Comparison of ENCODE assay signal across 9 mouse cellular contexts in the genomic region with DNA sequence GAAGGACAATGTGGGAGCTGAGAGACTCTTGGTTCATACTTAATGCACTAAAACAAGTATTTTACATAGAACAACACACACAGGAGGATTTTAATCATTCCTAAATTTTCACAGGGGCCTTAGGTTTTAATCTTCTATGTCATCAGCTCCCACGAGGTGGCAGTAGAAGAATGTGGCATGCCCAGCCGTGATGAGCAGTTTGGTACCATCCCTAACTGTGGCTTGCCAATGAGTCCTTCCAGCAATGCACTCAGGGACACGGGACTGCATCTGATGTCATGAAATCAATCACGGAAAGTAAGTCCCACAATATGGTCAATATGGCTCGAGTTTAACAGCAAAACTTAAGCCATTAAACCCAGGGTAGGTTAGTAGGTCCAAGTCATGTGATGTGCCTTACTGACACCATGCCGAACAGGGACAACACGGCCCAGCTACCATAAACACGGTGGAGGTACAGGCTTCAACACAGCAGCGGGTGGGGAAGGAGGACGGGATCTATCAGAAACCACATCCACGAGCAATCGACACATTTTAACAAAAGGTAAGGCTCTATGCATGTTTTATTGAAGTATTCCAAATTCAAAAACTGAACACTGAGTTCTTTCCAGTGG.
A peak's percentile ranks its signal among the peaks of the same experiment; 100 is the strongest.
DNase-seq lines count a peak whose midpoint lies in the region; ATAC-seq lines count a peak whose summit lies in the region.
"Had no signal": no experiment of that assay in that cellular context is flagged by ENCODE, and none has a peak within 500 bp of the region (broad histone marks: within the 10 kb centered on the region; RNA-seq: fewer than 3 reads in every experiment).

No protein-coding gene starts in this region.

- DNase-seq in urinary bladder, postnatal 36 days (ENCODE audit: low spot score in 2 of 2): peak; percentile 23 to 32
- no peak for DNase-seq in urinary bladder, postnatal 4 days (ENCODE audit: low spot score in 2 of 2)
- DNase-seq in c-Kit-positive CD71-negative TER-119-negative erythroid progenitor cells, embryonic 14.5 days (ENCODE audit: low read depth): peak; percentile 25
- peak; percentile 66 for DNase-seq in left cerebral cortex, postnatal 4 days
- peak; percentile 46 for DNase-seq in neural tube, embryonic 11.5 days (ENCODE audit: low spot score)
- peak; percentile 67 for DNase-seq in thymus, postnatal 4 days

- H3K4me1 ChIP-seq in forebrain, embryonic 15.5 days: no peaks in the 10 kb centered on the region
- H3K4me1 ChIP-seq in neural tube, embryonic 11.5 days (ENCODE audit: control insufficient read depth, insufficient read depth, low read length): no peaks in the 10 kb centered on the region

- no peak overlapping the region for H3K4me2 ChIP-seq in forebrain, embryonic 15.5 days (replicated peaks)
- H3K4me2 ChIP-seq in neural tube, embryonic 11.5 days (ENCODE audit: low read depth): no peak overlapping the region

- H3K9me3 ChIP-seq in forebrain, embryonic 15.5 days: no peaks in the 10 kb centered on the region
- no peaks in the 10 kb centered on the region for H3K9me3 ChIP-seq in neural tube, embryonic 11.5 days (ENCODE audit: control insufficient read depth, low read length)

- no peaks in the 10 kb centered on the region for H3K36me3 ChIP-seq in forebrain, embryonic 15.5 days
- H3K36me3 ChIP-seq in neural tube, embryonic 11.5 days (ENCODE audit: control insufficient read depth, insufficient read depth, low read length): no peaks in the 10 kb centered on the region

- no peak overlapping the region for H3K4me3 ChIP-seq in forebrain, embryonic 15.5 days
- H3K4me3 ChIP-seq in neural tube, embryonic 11.5 days (ENCODE audit: low read depth, low read length): no peak overlapping the region

- ATAC-seq in forebrain, embryonic 15.5 days (replicated peaks): peak; percentile 79
- peak; percentile 72 for ATAC-seq in inflammation-experienced regulatory T-cells, adult 6 months
- no peak; the same call in 1 of the 2 replicates for ATAC-seq in neural tube, embryonic 11.5 days (ENCODE audit: insufficient read depth, low FRiP score, low TSS enrichment)

- 70% methylated on average over 12 of the region's 12 CpGs for WGBS in forebrain, embryonic 15.5 days
- 75% methylated on average over 12 of the region's 12 CpGs for WGBS in neural tube, embryonic 11.5 days

- intact Hi-C loops in left cerebral cortex, postnatal 4 days (cut with DNase I): loop anchor here (2.0 kb wide), 2 partner anchors 152 to 200 kb away; no protein-coding TSS in a partner anchor

- H3K9ac ChIP-seq in forebrain, embryonic 15.5 days (replicated peaks): no peak overlapping the region
- no peak overlapping the region for H3K9ac ChIP-seq in neural tube, embryonic 11.5 days (ENCODE audit: low read length)

- no peaks in the 10 kb centered on the region for H3K27me3 ChIP-seq in forebrain, embryonic 15.5 days
- H3K27me3 ChIP-seq in neural tube, embryonic 11.5 days (ENCODE audit: control insufficient read depth, insufficient read depth, low read length): no peaks in the 10 kb centered on the region

- no peak overlapping the region for H3K27ac ChIP-seq in forebrain, embryonic 15.5 days (replicated peaks)
- H3K27ac ChIP-seq in neural tube, embryonic 11.5 days (ENCODE audit: low read depth, low read length): no peak overlapping the region
- H3K27ac ChIP-seq: macrophage had no signal

Comparison
In these comparisons a context has a peak if more than half of its experiments do, and no peak if none do; other contexts are left out.
1. DNase-seq: peak in urinary bladder, postnatal 36 days (2 of 2), c-Kit-positive CD71-negative TER-119-negative erythroid progenitor cells, embryonic 14.5 days (single experiment), left cerebral cortex, postnatal 4 days (single experiment), neural tube, embryonic 11.5 days (single experiment) and thymus, postnatal 4 days (single experiment); none in urinary bladder, postnatal 4 days (0 of 2).